Mouse (Mus musculus) E14TG2a.4 (cell line): ENCODE results near the gene Zfp106.

Source experiments
- CTCF ChIP-seq: conservative IDR thresholded peaks from 2 replicates; pipeline ENCODE4 v1.5.1; 2014; ENCODE audit warnings: low read length
- POU5F1 ChIP-seq: IDR thresholded peaks from 2 replicates; pipeline ENCODE4 v1.6.1; 2014; ENCODE audit warnings: low read length, borderline replicate concordance

DNA sequence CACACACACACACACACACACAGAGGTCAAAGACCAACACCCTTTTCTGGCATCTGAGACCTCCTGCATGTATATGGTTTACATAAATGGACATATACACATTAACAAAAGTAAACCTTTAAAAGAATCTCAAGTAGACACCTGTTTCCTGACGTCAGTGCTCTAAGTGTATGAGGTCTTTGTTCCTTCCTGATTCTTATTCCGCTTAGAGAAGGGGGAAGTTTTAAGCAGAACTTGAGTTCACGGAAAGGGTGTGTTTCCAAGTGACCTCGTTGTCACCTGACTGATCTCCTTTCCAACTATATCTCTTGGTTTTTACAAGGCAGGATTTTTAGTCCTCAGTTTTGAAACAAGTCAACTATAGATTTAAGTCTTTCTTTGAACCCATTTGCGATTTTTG, 14.6 kb upstream of the Zfp106 start:
- TF ChIP-seq CTCF (no peak), POU5F1 (no peak)
